Mouse (Mus musculus) ES-E14 (cell line): ENCODE measurements around the gene Stk24. TPM values are rescaled to one million over a fixed set of nuclear protein-coding genes. Genes with fewer than 3 reads are reported as not detected.

Source experiments
- DNase-seq: peaks from one replicate; pipeline ENCODE4 v3.0.0-alpha.2; 2013; ENCODE audit warnings: low read depth, low spot score
- H3K27ac ChIP-seq: 2 replicates; pipeline ENCODE4 v1.5.1; 2012; ENCODE audit warnings: low read depth, mild to moderate bottlenecking, low read length, moderate library complexity, mixed read lengths; ENCODE audit not compliant: poor library complexity, insufficient read depth, severe bottlenecking
- H3K36me3 ChIP-seq: 2 replicates; pipeline ENCODE4 v1.6.1; 2012; ENCODE audit warnings: mild to moderate bottlenecking, low read length, moderate library complexity, mixed read lengths; ENCODE audit not compliant: control insufficient read depth, poor library complexity, insufficient read depth, severe bottlenecking
- H3K4me1 ChIP-seq, 2 experiments: fragments of 150-350 bp in 1 of 2; sonication (generic) in 1 of 2; 2 replicates each; pipeline ENCODE4 v1.6.1; 2012; ENCODE audit warnings: low read length in 2 of 2, mild to moderate bottlenecking in 1 of 2, mixed read lengths in 1 of 2; ENCODE audit not compliant: control insufficient read depth in 2 of 2, insufficient read depth in 2 of 2, poor library complexity in 1 of 2
- H3K4me3 ChIP-seq, 2 experiments: fragments of 150-350 bp in 1 of 2; sonication (generic) in 1 of 2; 2 replicates each; pipeline ENCODE4 v1.5.1; 2012; ENCODE audit warnings: low read length in 2 of 2, low read depth in 1 of 2, mild to moderate bottlenecking in 1 of 2, mixed read lengths in 1 of 2; ENCODE audit not compliant: insufficient read depth in 1 of 2, poor library complexity in 1 of 2, severe bottlenecking in 1 of 2
- H3K9ac ChIP-seq: 2 replicates; pipeline ENCODE4 v1.6.1; 2012; ENCODE audit warnings: low read depth, mild to moderate bottlenecking, low read length, mixed read lengths; ENCODE audit not compliant: poor library complexity, insufficient read depth, severe bottlenecking
- H3K9me3 ChIP-seq: fragments of 150-350 bp; sonication (generic); 2 replicates; pipeline ENCODE4 v1.6.1; 2012; ENCODE audit warnings: low read depth, mild to moderate bottlenecking, low read length; ENCODE audit not compliant: control insufficient read depth, insufficient read depth
- CHD2 ChIP-seq: IDR thresholded peaks from 2 replicates; pipeline ENCODE4 v1.6.1; 2014; ENCODE audit warnings: mild to moderate bottlenecking, low read depth, low read length, inconsistent platforms
- HCFC1 ChIP-seq: IDR thresholded peaks from 2 replicates; pipeline ENCODE4 v1.6.1; 2012; ENCODE audit warnings: low read length, inconsistent platforms, borderline replicate concordance; ENCODE audit not compliant: insufficient read depth
- MAFK ChIP-seq: IDR thresholded peaks from 2 replicates; pipeline ENCODE4 v1.6.1; 2014; ENCODE audit warnings: mild to moderate bottlenecking, low read depth, low read length, inconsistent platforms; ENCODE audit not compliant: insufficient read depth
- ZC3H11A ChIP-seq: IDR thresholded peaks from 2 replicates; pipeline ENCODE4 v1.6.1; 2012; ENCODE audit warnings: low read depth, mild to moderate bottlenecking, inconsistent platforms, low read length, borderline replicate concordance
- ZNF384 ChIP-seq: IDR thresholded peaks from 2 replicates; pipeline ENCODE4 v1.6.1; 2012; ENCODE audit warnings: low read depth, low read length, inconsistent platforms
- in situ Hi-C, 2 experiments: fragments of 600-800 bp; cut with MboI; formaldehyde crosslinking; loops; one replicate each; pipeline ENCODE4 v1.15.1; 2025; ENCODE audit warnings: low sequenced_read_pairs in 2 of 2, inconsistent platforms in 1 of 2; ENCODE audit not compliant: unreplicated experiment in 2 of 2
- total RNA-seq: library from RNA; depleted of rRNA; stranded (reverse); fragments of 300-350 nt; gene quantifications from 2 replicates; pipeline ENCODE4 v1.2.3, GENCODE M21; 2012

The Stk24 gene
- total RNA-seq, 1 experiment, result 21.2 TPM

GRCm38 (mm10) chr14:121264453-121264852, 115.4 kb downstream of the Stk24 start:
- Histone ChIP-seq H3K4me3 (no peak overlapping the region), H3K9me3 (no peaks in the 10 kb centered on the region), H3K4me1 (peaks cover 0 to 4% of the 10 kb centered on the region in 2 experiments; a peak in 1 of 4 replicates), H3K36me3 (no peaks in the 10 kb centered on the region), H3K27ac (no peak overlapping the region), H3K9ac (no peak overlapping the region)
- in situ Hi-C loops, result loop anchor here in 1 of 2 experiments (25.0 kb wide), 2 partner anchors 173 to 323 kb away; no protein-coding TSS in a partner anchor
- TF ChIP-seq ZNF384 (no peak), HCFC1 (no peak), MAFK (no peak), CHD2 (no peak), ZC3H11A (no peak)
- DNase-seq, result no peak

GRCm38 (mm10) chr14:121263912-121264311, 115.9 kb downstream of the Stk24 start:
- no peaks in the 10 kb centered on the region for H3K36me3 ChIP-seq
- no peak overlapping the region for H3K9ac ChIP-seq
- TF ChIP-seq HCFC1, result no peak
- in situ Hi-C loops, result loop anchor here in 1 of 2 experiments (25.0 kb wide), 2 partner anchors 173 to 323 kb away; no protein-coding TSS in a partner anchor
- no peak overlapping the region for H3K4me3 ChIP-seq
- H3K9me3 ChIP-seq, result no peaks in the 10 kb centered on the region
- H3K27ac ChIP-seq, result no peak overlapping the region
- H3K4me1 ChIP-seq, result peaks cover 0 to 4% of the 10 kb centered on the region in 2 experiments; a peak in 1 of 4 replicates
- no peak for DNase-seq

- no peak overlapping the region for H3K27ac ChIP-seq
- in situ Hi-C loops, result loop anchor here in 1 of 2 experiments (25.0 kb wide), 2 partner anchors 175 to 325 kb away; no protein-coding TSS in a partner anchor
These were observed 117.2 kb downstream of the Stk24 start for GRCm38 (mm10) chr14:121262606-121263005.

GRCm38 (mm10) chr14:121261229-121261879, 118.5 kb downstream of the Stk24 start:
- Histone ChIP-seq H3K36me3 (no peaks in the 10 kb centered on the region), H3K4me3 (no peak overlapping the region), H3K4me1 (peaks cover 0 to 4% of the 10 kb centered on the region in 2 experiments; a peak in 1 of 4 replicates), H3K27ac (no peak overlapping the region), H3K9ac (no peak overlapping the region), H3K9me3 (no peaks in the 10 kb centered on the region)
- no peak for DNase-seq
- TF ChIP-seq CHD2 (no peak), ZC3H11A (no peak), ZNF384 (no peak), MAFK (no peak), HCFC1 (no peak)
- in situ Hi-C loops, result loop anchor here in 1 of 2 experiments (25.0 kb wide), 2 partner anchors 176 to 326 kb away; no protein-coding TSS in a partner anchor

More at GRCm38 (mm10) chr14:121262606-121263005, 117.2 kb downstream of the Stk24 start:
- Histone ChIP-seq H3K36me3 (no peaks in the 10 kb centered on the region), H3K9ac (no peak overlapping the region), H3K4me1 (peaks cover 0 to 4% of the 10 kb centered on the region in 2 experiments; a peak in 1 of 4 replicates), H3K4me3 (no peak overlapping the region), H3K9me3 (no peaks in the 10 kb centered on the region)
- TF ChIP-seq ZC3H11A, result no peak
- TF ChIP-seq CHD2, result no peak
- no peak for TF ChIP-seq HCFC1
- TF ChIP-seq ZNF384, result no peak
- TF ChIP-seq MAFK, result no peak
- no peak for DNase-seq
